Mouse (Mus musculus): ENCODE data around the gene Gm42906.

Gm42906 gene

GRCm38 (mm10) chr5:151393821-151394662, 33.9 kb downstream of the Gm42906 start:
- DNase-seq = no peak

DNA sequence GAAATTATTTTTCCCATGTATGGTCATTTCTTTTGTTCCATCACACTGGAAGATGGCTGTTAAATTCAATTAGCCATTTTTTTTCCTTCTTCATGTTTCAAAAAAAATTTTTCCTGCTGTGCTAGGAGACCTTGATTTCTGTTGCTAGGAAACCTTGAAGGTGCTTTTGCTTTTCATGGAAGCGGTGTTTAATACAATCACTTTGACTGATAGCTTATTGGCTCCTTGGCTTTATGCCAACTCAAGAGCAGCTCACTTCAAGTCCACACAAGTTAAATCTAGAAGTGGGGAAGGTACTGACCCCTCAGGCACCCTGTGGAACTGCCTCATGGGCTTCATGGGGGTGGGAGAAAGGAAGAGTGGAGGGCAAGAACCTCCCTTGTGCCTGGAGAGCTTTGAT, 38.1 kb downstream of the Gm42906 start:
- no peak for DNase-seq

GRCm38 (mm10) chr5:151379896-151380295, 48.1 kb downstream of the Gm42906 start:
- DNase-seq = no peak

- DNase-seq = no peak
Measured at GRCm38 (mm10) chr5:151379210-151379609, 48.8 kb downstream of the Gm42906 start.

DNA sequence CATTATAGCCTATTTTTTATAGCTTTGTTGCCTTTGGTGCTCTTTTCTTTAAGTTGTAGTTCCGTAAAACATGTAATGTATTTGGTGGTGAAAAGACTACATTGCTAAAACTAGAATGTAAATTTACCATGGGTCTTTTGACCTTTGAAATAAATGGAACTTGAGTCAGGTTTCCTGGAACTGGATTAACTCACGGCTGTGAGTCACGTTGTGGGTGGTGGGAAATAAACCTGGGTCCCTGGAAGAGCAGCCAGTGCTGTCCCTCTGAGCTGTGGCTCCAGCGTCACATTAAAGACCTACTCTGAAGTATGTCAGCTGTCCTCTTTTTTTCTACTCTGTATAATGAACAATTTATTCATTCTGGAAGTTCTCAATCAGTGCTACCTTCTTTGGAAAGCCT, 51.0 kb downstream of the Gm42906 start:
- no peak for DNase-seq

GRCm38 (mm10) chr5:151374825-151375224, 53.1 kb downstream of the Gm42906 start:
- no peak for DNase-seq

DNA sequence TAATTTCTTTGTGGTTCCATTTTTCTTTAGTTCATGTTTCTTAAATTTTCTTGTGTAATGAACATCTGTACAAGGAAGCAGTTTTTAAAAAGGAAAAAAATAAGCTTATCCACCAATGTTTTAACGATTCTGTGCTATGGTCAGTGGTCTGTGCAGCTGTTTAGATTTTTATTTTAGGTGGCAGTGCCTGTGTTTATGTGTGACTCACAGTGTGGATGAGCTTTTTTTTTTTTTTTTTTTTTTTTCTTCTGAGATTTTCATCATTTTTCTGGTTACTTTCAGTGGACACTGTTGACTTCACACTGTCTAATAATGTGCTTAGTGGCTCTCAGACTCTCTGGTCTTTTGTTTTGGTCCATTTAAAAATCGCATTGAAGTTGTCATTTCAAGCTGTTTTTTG, 56.8 kb downstream of the Gm42906 start:
- no peak for DNase-seq

- peak in 1 of 2 experiments; percentile 20 for DNase-seq
Measured at GRCm38 (mm10) chr5:151369306-151369721, 58.6 kb downstream of the Gm42906 start.

DNA sequence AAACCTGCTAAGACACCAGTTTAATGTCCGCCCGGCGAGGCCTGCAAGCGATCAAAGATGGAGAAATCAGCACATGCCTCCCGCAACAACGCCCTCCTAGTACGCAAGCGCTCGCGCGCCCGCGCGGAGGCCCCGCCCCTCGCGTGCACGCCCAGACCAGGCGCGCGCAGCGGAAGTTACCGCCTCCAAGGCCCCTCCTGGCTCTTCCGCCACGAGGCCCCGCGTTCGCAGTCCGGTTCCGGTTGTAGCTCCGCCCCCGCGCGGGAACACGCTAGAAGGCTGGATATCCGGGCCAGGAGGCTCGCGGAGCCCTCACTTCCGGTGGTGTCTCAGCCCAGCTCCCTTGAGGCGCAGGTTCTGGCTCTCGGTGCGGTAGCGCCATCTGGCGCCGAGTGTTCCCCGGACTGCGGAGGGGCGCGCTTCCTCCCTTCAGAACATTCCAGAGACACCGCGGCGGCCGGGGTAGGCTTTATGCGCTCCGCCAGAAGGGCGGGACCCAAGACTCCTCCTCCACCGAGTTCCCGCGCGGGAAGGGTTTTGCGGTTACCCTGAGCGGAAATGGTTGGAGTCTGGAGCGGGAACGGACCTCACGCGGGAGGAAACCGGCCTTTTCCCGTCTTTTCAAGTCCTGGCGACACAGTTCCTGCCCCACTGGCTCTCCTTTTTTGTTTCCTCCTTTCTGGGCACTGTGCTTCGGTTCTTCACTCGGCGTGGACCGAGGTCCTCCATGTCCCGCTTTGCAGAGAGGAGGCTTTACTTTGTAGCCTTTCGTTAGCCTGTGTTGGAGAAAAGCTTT, 59.4 kb downstream of the Gm42906 start:
- peak; percentile 100 for DNase-seq

GRCm38 (mm10) chr5:151367881-151368394, 60.0 kb downstream of the Gm42906 start:
- peak; percentile 57 to 79 for DNase-seq

DNA sequence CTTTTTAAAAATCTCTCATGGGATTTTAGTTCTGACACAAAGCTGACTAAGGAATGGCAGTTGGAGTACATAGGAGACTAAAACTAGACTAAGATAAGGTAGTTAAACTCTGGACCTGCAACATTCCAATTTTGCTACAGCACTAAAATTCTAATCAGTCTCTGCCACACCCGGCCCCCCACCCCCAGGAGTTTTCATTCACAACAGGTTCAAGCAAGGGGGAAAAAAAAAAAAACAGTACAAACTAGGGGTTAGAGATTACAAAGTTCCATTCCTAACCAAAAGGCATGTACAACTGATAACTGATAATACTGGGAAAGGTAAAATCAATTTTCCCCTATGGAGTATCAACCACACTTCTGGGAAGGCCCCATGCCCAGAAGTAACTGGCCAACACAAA, 60.6 kb downstream of the Gm42906 start:
- no peak for DNase-seq

GRCm38 (mm10) chr5:151363343-151364000, 64.5 kb downstream of the Gm42906 start:
- no peak for DNase-seq

GRCm38 (mm10) chr5:151349616-151350015, 78.3 kb downstream of the Gm42906 start:
- no peak for DNase-seq

DNA sequence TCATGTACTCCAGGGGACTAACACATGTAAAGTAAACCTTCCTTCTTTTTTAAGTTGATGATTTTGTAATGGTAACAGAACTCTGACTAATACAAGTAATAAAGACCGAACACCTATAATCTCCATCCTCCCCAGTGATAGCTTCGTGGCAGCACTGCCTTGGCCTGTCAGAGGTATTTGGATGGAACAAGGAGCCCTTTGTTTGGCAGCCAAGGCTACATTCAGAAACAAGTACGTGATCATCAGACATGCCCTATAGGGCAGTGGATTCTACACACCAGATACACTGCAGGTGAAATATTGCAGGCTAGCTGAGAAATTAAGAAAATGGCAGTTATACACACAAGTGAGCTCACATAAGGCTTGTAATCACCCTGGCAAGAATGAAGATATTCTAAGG, 79.5 kb downstream of the Gm42906 start:
- no peak for DNase-seq

DNA sequence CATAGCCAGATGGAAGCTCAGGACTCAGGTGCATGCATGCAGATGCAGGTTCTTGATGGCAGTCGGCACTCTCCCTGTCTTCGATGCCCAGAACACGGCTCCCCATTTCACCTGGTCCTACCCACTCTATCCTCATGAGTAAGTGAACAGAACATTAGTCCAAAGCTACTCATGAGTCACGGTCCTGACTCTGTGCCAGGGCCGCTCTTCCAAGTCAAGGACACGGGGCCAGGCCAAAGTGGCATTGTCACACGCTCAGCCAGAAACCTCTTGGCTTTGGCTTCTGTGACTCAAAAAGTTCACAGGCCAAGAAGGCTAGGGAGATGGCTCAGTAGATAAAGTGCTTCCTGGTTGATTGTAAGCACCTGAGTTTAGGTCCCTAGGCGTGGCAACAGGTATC, 81.3 kb downstream of the Gm42906 start:
- peak; percentile 31 to 63 for DNase-seq

- DNase-seq = no peak
Measured at GRCm38 (mm10) chr5:151344737-151345136, 83.2 kb downstream of the Gm42906 start.

DNA sequence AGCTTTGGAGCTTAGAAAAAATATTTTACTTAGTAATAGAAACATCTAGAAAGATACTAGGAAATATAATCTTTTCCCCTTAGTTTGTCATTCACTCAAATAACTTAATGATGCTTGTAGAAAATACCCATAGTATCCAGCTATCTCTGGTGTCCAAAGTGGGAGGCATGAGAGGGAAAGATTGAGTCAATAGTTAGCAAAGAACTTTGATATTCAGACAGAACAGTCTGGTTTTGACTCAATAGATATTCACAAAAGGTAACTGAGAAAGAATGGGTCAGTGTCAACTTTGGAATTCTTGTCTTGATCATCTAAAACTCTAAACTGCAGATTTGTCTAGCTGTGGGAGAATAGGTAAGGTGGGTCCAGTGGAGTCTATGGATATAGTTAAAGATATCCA, 94.3 kb downstream of the Gm42906 start:
- DNase-seq = no peak

DNA sequence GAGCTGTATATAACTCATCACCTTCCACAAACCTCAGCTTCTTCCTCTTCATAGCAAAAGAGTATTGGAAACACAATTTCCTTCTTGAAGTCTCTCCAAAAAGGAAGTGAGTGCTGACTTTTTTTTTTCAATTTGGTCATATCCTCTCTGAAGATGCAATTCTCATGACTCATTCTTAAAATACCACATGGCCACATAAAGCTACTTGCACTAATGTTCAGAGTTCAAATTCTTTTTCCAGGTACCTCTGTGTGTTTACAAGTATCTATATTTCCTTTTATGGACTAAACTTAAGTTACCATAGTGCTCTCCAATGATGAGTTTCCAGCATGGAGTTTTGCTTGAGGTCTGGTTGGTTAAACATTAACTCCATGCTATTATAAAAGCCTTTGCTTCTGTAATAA, 94.8 kb downstream of the Gm42906 start:
- no peak for DNase-seq

- DNase-seq = peak in 1 of 2 experiments; percentile 3
Measured at GRCm38 (mm10) chr5:151315804-151316597, 112.0 kb downstream of the Gm42906 start.

GRCm38 (mm10) chr5:151300286-151300685, 127.7 kb downstream of the Gm42906 start:
- no peak for DNase-seq

GRCm38 (mm10) chr5:151299576-151299975, 128.4 kb downstream of the Gm42906 start:
- DNase-seq = peak; percentile 29 to 31

DNA sequence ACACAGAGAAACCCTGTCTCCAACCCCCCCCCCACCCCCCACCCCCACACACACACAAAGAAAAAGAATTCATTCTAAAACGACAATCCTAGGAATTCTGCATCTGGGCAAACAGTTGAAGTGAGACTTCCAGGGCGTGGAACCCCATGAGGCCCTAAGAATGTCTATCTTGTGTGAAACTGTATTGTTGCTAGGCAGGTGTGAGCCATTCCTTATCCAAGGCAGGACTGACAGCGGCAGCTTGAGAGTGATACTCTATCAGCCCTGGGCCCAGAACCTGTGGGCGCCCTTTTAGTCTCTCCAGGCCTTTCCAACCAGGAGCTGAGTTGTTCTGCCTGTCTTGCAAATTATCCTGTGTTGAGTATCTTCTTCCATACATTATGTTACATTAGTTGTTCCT, 129.6 kb downstream of the Gm42906 start:
- DNase-seq = no peak

Measured in kidney, postnatal 36 days (tissue).